Mouse (Mus musculus) thymus, adult 2 months (tissue): ENCODE measurements at regions not wholly inside any gene's neighbourhood (a gene's known extent, or its start where the extent isn't known, plus 50 kb on each side); places are given as distances from the start of the nearest gene placed in this dataset.

Experiments
- CTCF ChIP-seq: fragments of 200-500 bp; IDR thresholded peaks from 2 replicates; pipeline ENCODE4 v1.5.1; 2012; ENCODE audit warnings: mild to moderate bottlenecking, control low read depth, low read length, moderate library complexity, borderline replicate concordance; ENCODE audit not compliant: control insufficient read depth, poor library complexity, insufficient read depth; ENCODE audit errors: extremely low read depth
- POLR2A ChIP-seq: fragments of 200-500 bp; IDR thresholded peaks from 2 replicates; pipeline ENCODE4 v1.6.1; 2012; ENCODE audit warnings: mild to moderate bottlenecking, low read length, control low read depth, moderate library complexity; ENCODE audit not compliant: control insufficient read depth, poor library complexity, insufficient read depth; ENCODE audit errors: extremely low read depth

DNA sequence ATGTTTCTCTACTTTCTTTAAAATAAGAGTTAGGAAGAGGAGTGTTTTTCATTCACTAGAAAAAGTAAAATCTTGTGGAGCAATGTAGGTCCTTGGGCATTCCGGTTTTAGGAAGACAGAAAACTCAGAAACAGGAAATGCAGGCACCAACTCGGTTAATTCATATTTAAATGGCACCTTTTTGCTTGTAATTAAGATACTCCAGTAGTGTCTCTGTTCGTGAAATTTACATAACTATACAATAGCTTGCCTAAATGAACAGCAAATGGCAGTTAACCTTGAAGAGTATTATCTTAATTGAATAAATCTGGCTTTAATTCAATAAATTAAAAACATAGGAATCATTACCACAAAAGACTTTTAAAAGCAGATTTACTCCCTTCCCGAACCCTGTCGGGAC lies 100.9 kb upstream of the Id4 start:
- no peak for TF ChIP-seq CTCF
- TF ChIP-seq POLR2A: no peak
